Mouse (Mus musculus): ENCODE data around the gene Crtac1. TPM values are rescaled to one million over a fixed set of nuclear protein-coding genes. Genes with fewer than 3 reads are reported as not detected.

Crtac1 gene
- polyA plus RNA-seq, 1 experiment from 2014 or later: 3.5 TPM

GRCm38 (mm10) chr19:42307019-42307418 lies 124.6 kb downstream of the Crtac1 start:
- 3% methylated on average over 8 of the region's 8 CpGs for WGBS
- no peak overlapping the region for H3K4me3 ChIP-seq (ENCODE audit: low read depth, low read length)
- no peak for ATAC-seq (ENCODE audit: insufficient number of reproducible peaks, insufficient read depth, low FRiP score, low read depth)

GRCm38 (mm10) chr19:42306202-42306601 lies 125.4 kb downstream of the Crtac1 start:
- Histone ChIP-seq H3K9ac (replicated peaks; ENCODE audit: low read depth, low read length) (no peak overlapping the region), H3K27ac (ENCODE audit: low read length) (no peak overlapping the region), H3K9me3 (ENCODE audit: control insufficient read depth, low read depth, low read length) (no peaks in the 10 kb centered on the region), H3K4me3 (ENCODE audit: low read depth, low read length) (no peak overlapping the region), H3K4me1 (ENCODE audit: control insufficient read depth, insufficient read depth, low read length) (no peaks in the 10 kb centered on the region), H3K36me3 (ENCODE audit: control insufficient read depth, insufficient read depth, low read length) (no peaks in the 10 kb centered on the region), H3K27me3 (ENCODE audit: control insufficient read depth, insufficient read depth, low read length) (no peaks in the 10 kb centered on the region), H3K4me2 (replicated peaks; ENCODE audit: low read depth, low read length) (no peak overlapping the region)
- no peak for ATAC-seq (ENCODE audit: insufficient number of reproducible peaks, insufficient read depth, low FRiP score, low read depth)
- WGBS: 32% methylated on average over 7 of the region's 7 CpGs

More at GRCm38 (mm10) chr19:42307019-42307418, 124.6 kb downstream of the Crtac1 start:
- no peaks in the 10 kb centered on the region for H3K36me3 ChIP-seq (ENCODE audit: control insufficient read depth, insufficient read depth, low read length)
- no peak overlapping the region for H3K9ac ChIP-seq (replicated peaks; ENCODE audit: low read depth, low read length)
- no peak overlapping the region for H3K4me2 ChIP-seq (replicated peaks; ENCODE audit: low read depth, low read length)
- H3K27me3 ChIP-seq (ENCODE audit: control insufficient read depth, insufficient read depth, low read length): no peaks in the 10 kb centered on the region
- H3K4me1 ChIP-seq (ENCODE audit: control insufficient read depth, insufficient read depth, low read length): no peaks in the 10 kb centered on the region
- H3K27ac ChIP-seq (ENCODE audit: low read length): no peak overlapping the region
- H3K9me3 ChIP-seq (ENCODE audit: control insufficient read depth, low read depth, low read length): no peaks in the 10 kb centered on the region

GRCm38 (mm10) chr19:42305746-42306145 lies 125.8 kb downstream of the Crtac1 start:
- no peak for ATAC-seq (ENCODE audit: insufficient number of reproducible peaks, insufficient read depth, low FRiP score, low read depth)
- no peak overlapping the region for H3K4me2 ChIP-seq (replicated peaks; ENCODE audit: low read depth, low read length)
- 60% methylated on average over 8 of the region's 8 CpGs for WGBS

GRCm38 (mm10) chr19:42304506-42304905 lies 127.1 kb downstream of the Crtac1 start:
- WGBS: 87% methylated on average over 13 of the region's 13 CpGs
- no peak for ATAC-seq (ENCODE audit: insufficient number of reproducible peaks, insufficient read depth, low FRiP score, low read depth)
- H3K9ac ChIP-seq (replicated peaks; ENCODE audit: low read depth, low read length): no peak overlapping the region

More at GRCm38 (mm10) chr19:42305746-42306145, 125.8 kb downstream of the Crtac1 start:
- H3K9ac ChIP-seq (replicated peaks; ENCODE audit: low read depth, low read length): no peak overlapping the region
- no peaks in the 10 kb centered on the region for H3K9me3 ChIP-seq (ENCODE audit: control insufficient read depth, low read depth, low read length)
- H3K36me3 ChIP-seq (ENCODE audit: control insufficient read depth, insufficient read depth, low read length): no peaks in the 10 kb centered on the region
- H3K4me1 ChIP-seq (ENCODE audit: control insufficient read depth, insufficient read depth, low read length): no peaks in the 10 kb centered on the region
- H3K27me3 ChIP-seq (ENCODE audit: control insufficient read depth, insufficient read depth, low read length): no peaks in the 10 kb centered on the region
- no peak overlapping the region for H3K4me3 ChIP-seq (ENCODE audit: low read depth, low read length)
- no peak overlapping the region for H3K27ac ChIP-seq (ENCODE audit: low read length)

GRCm38 (mm10) chr19:42303210-42303813 lies 128.3 kb downstream of the Crtac1 start:
- no peak overlapping the region for H3K9ac ChIP-seq (replicated peaks; ENCODE audit: low read depth, low read length)
- H3K9me3 ChIP-seq (ENCODE audit: control insufficient read depth, low read depth, low read length): no peaks in the 10 kb centered on the region
- H3K27ac ChIP-seq (ENCODE audit: low read length): no peak overlapping the region
- ATAC-seq (ENCODE audit: insufficient number of reproducible peaks, insufficient read depth, low FRiP score, low read depth): no peak
- H3K36me3 ChIP-seq (ENCODE audit: control insufficient read depth, insufficient read depth, low read length): no peaks in the 10 kb centered on the region
- H3K4me1 ChIP-seq (ENCODE audit: control insufficient read depth, insufficient read depth, low read length): no peaks in the 10 kb centered on the region
- H3K27me3 ChIP-seq (ENCODE audit: control insufficient read depth, insufficient read depth, low read length): no peaks in the 10 kb centered on the region
- no peak overlapping the region for H3K4me3 ChIP-seq (ENCODE audit: low read depth, low read length)
- H3K4me2 ChIP-seq (replicated peaks; ENCODE audit: low read depth, low read length): no peak overlapping the region
- 67% methylated on average over 12 of the region's 12 CpGs for WGBS

More at GRCm38 (mm10) chr19:42304506-42304905, 127.1 kb downstream of the Crtac1 start:
- Histone ChIP-seq H3K4me2 (replicated peaks; ENCODE audit: low read depth, low read length) (no peak overlapping the region), H3K27ac (ENCODE audit: low read length) (no peak overlapping the region), H3K27me3 (ENCODE audit: control insufficient read depth, insufficient read depth, low read length) (no peaks in the 10 kb centered on the region), H3K9me3 (ENCODE audit: control insufficient read depth, low read depth, low read length) (no peaks in the 10 kb centered on the region), H3K4me3 (ENCODE audit: low read depth, low read length) (no peak overlapping the region), H3K36me3 (ENCODE audit: control insufficient read depth, insufficient read depth, low read length) (no peaks in the 10 kb centered on the region), H3K4me1 (ENCODE audit: control insufficient read depth, insufficient read depth, low read length) (no peaks in the 10 kb centered on the region)

GRCm38 (mm10) chr19:42293216-42293615 lies 138.4 kb downstream of the Crtac1 start:
- Histone ChIP-seq H3K27me3 (ENCODE audit: control insufficient read depth, insufficient read depth, low read length) (no peaks in the 10 kb centered on the region), H3K4me3 (ENCODE audit: low read depth, low read length) (no peak overlapping the region), H3K4me2 (replicated peaks; ENCODE audit: low read depth, low read length) (no peak overlapping the region), H3K9ac (replicated peaks; ENCODE audit: low read depth, low read length) (no peak overlapping the region), H3K27ac (ENCODE audit: low read length) (no peak overlapping the region), H3K36me3 (ENCODE audit: control insufficient read depth, insufficient read depth, low read length) (no peaks in the 10 kb centered on the region), H3K4me1 (ENCODE audit: control insufficient read depth, insufficient read depth, low read length) (no peaks in the 10 kb centered on the region), H3K9me3 (ENCODE audit: control insufficient read depth, low read depth, low read length) (no peaks in the 10 kb centered on the region)
- 82% methylated on average over 6 of the region's 6 CpGs for WGBS
- ATAC-seq (ENCODE audit: insufficient number of reproducible peaks, insufficient read depth, low FRiP score, low read depth): no peak

- Histone ChIP-seq H3K27ac (ENCODE audit: low read length) (no peak overlapping the region), H3K4me2 (replicated peaks; ENCODE audit: low read depth, low read length) (no peak overlapping the region), H3K4me3 (ENCODE audit: low read depth, low read length) (no peak overlapping the region), H3K4me1 (ENCODE audit: control insufficient read depth, insufficient read depth, low read length) (no peaks in the 10 kb centered on the region), H3K36me3 (ENCODE audit: control insufficient read depth, insufficient read depth, low read length) (no peaks in the 10 kb centered on the region), H3K27me3 (ENCODE audit: control insufficient read depth, insufficient read depth, low read length) (no peaks in the 10 kb centered on the region), H3K9ac (replicated peaks; ENCODE audit: low read depth, low read length) (no peak overlapping the region), H3K9me3 (ENCODE audit: control insufficient read depth, low read depth, low read length) (no peaks in the 10 kb centered on the region)
- 63% methylated on average over 8 of the region's 8 CpGs for WGBS
- ATAC-seq (ENCODE audit: insufficient number of reproducible peaks, insufficient read depth, low FRiP score, low read depth): no peak
Observed at GRCm38 (mm10) chr19:42292106-42292505, 139.5 kb downstream of the Crtac1 start.

- Histone ChIP-seq H3K4me3 (ENCODE audit: low read depth, low read length) (no peak overlapping the region), H3K4me2 (replicated peaks; ENCODE audit: low read depth, low read length) (no peak overlapping the region), H3K36me3 (ENCODE audit: control insufficient read depth, insufficient read depth, low read length) (no peaks in the 10 kb centered on the region), H3K4me1 (ENCODE audit: control insufficient read depth, insufficient read depth, low read length) (no peaks in the 10 kb centered on the region), H3K9ac (replicated peaks; ENCODE audit: low read depth, low read length) (no peak overlapping the region), H3K9me3 (ENCODE audit: control insufficient read depth, low read depth, low read length) (no peaks in the 10 kb centered on the region), H3K27me3 (ENCODE audit: control insufficient read depth, insufficient read depth, low read length) (no peaks in the 10 kb centered on the region), H3K27ac (ENCODE audit: low read length) (no peak overlapping the region)
- ATAC-seq (ENCODE audit: insufficient number of reproducible peaks, insufficient read depth, low FRiP score, low read depth): no peak
- 36% methylated on average over 7 of the region's 7 CpGs for WGBS
Observed at GRCm38 (mm10) chr19:42290954-42291661, 140.5 kb downstream of the Crtac1 start.

Measured in stomach, embryonic 14.5 days (tissue).